Mouse (Mus musculus): ENCODE data around the gene Ahnak2. TPM values are rescaled to one million over a fixed set of nuclear protein-coding genes. Genes with fewer than 3 reads are reported as not detected.

The Ahnak2 gene
- polyA plus RNA-seq, 2 experiments, result 2.5 to 3.3 TPM

GRCm38 (mm10) chr12:112769751-112770150 is 32.7 kb downstream of the Ahnak2 start:
- 70% methylated on average over 2 of the region's 2 CpGs for WGBS
- Histone ChIP-seq H3K4me1 (ENCODE audit: control insufficient read depth, insufficient read depth, low read length) (no peaks in the 10 kb centered on the region; the same call in 1 of the 2 replicates), H3K9ac (ENCODE audit: low read depth, low read length, severe bottlenecking) (no peak overlapping the region), H3K36me3 (ENCODE audit: control insufficient read depth, insufficient read depth, low read length) (no peaks in the 10 kb centered on the region), H3K4me3 (replicated peaks; ENCODE audit: low read length) (no peak overlapping the region), H3K27me3 (ENCODE audit: control insufficient read depth, insufficient read depth, low read length) (no peaks in the 10 kb centered on the region), H3K9me3 (ENCODE audit: control insufficient read depth, low read length) (no peaks in the 10 kb centered on the region), H3K27ac (replicated peaks; ENCODE audit: low read depth, low read length) (no peak overlapping the region), H3K4me2 (replicated peaks; ENCODE audit: low read depth, low read length, severe bottlenecking) (no peak overlapping the region)
- no peak for TF ChIP-seq POLR2A (IDR thresholded peaks at IDR 0.05; ENCODE audit: borderline replicate concordance, extremely low read depth, insufficient read depth, insufficient read length)
- ATAC-seq (ENCODE audit: low FRiP score, low read depth) (no peak), DNase-seq (ENCODE audit: low spot score) (no peak)

- ATAC-seq (ENCODE audit: low FRiP score, low read depth) (no peak), DNase-seq (ENCODE audit: low spot score) (no peak)
- 80% methylated on average over 6 of the region's 6 CpGs for WGBS
Measured at GRCm38 (mm10) chr12:112769031-112769430, 33.4 kb downstream of the Ahnak2 start.

GRCm38 (mm10) chr12:112768166-112768565 is 34.3 kb downstream of the Ahnak2 start:
- no peak for DNase-seq (ENCODE audit: low spot score)
- H3K4me3 ChIP-seq (replicated peaks; ENCODE audit: low read length), result no peak overlapping the region
- no peaks in the 10 kb centered on the region; the same call in 1 of the 2 replicates for H3K4me1 ChIP-seq (ENCODE audit: control insufficient read depth, insufficient read depth, low read length)
- no peaks in the 10 kb centered on the region for H3K9me3 ChIP-seq (ENCODE audit: control insufficient read depth, low read length)
- H3K4me2 ChIP-seq (replicated peaks; ENCODE audit: low read depth, low read length, severe bottlenecking), result no peak overlapping the region
- no peaks in the 10 kb centered on the region for H3K27me3 ChIP-seq (ENCODE audit: control insufficient read depth, insufficient read depth, low read length)
- no peak overlapping the region for H3K9ac ChIP-seq (ENCODE audit: low read depth, low read length, severe bottlenecking)
- TF ChIP-seq POLR2A (IDR thresholded peaks at IDR 0.05; ENCODE audit: borderline replicate concordance, extremely low read depth, insufficient read depth, insufficient read length), result no peak
- no peak for ATAC-seq (ENCODE audit: low FRiP score, low read depth)
- WGBS, result 84% methylated on average over 8 of the region's 8 CpGs
- no peaks in the 10 kb centered on the region for H3K36me3 ChIP-seq (ENCODE audit: control insufficient read depth, insufficient read depth, low read length)
- H3K27ac ChIP-seq (replicated peaks; ENCODE audit: low read depth, low read length), result no peak overlapping the region

More at GRCm38 (mm10) chr12:112769031-112769430, 33.4 kb downstream of the Ahnak2 start:
- H3K4me3 ChIP-seq (replicated peaks; ENCODE audit: low read length), result no peak overlapping the region
- H3K9me3 ChIP-seq (ENCODE audit: control insufficient read depth, low read length), result no peaks in the 10 kb centered on the region
- H3K4me1 ChIP-seq (ENCODE audit: control insufficient read depth, insufficient read depth, low read length), result no peaks in the 10 kb centered on the region; the same call in 1 of the 2 replicates
- H3K36me3 ChIP-seq (ENCODE audit: control insufficient read depth, insufficient read depth, low read length), result no peaks in the 10 kb centered on the region
- H3K9ac ChIP-seq (ENCODE audit: low read depth, low read length, severe bottlenecking), result no peak overlapping the region
- no peaks in the 10 kb centered on the region for H3K27me3 ChIP-seq (ENCODE audit: control insufficient read depth, insufficient read depth, low read length)
- H3K4me2 ChIP-seq (replicated peaks; ENCODE audit: low read depth, low read length, severe bottlenecking), result no peak overlapping the region
- no peak for TF ChIP-seq POLR2A (IDR thresholded peaks at IDR 0.05; ENCODE audit: borderline replicate concordance, extremely low read depth, insufficient read depth, insufficient read length)
- no peak overlapping the region for H3K27ac ChIP-seq (replicated peaks; ENCODE audit: low read depth, low read length)

GRCm38 (mm10) chr12:112767036-112767890 is 35.2 kb downstream of the Ahnak2 start:
- Histone ChIP-seq H3K4me2 (replicated peaks; ENCODE audit: low read depth, low read length, severe bottlenecking) (no peak overlapping the region), H3K4me1 (ENCODE audit: control insufficient read depth, insufficient read depth, low read length) (no peaks in the 10 kb centered on the region; the same call in 1 of the 2 replicates), H3K9me3 (ENCODE audit: control insufficient read depth, low read length) (no peaks in the 10 kb centered on the region), H3K36me3 (ENCODE audit: control insufficient read depth, insufficient read depth, low read length) (no peaks in the 10 kb centered on the region), H3K4me3 (replicated peaks; ENCODE audit: low read length) (no peak overlapping the region), H3K27me3 (ENCODE audit: control insufficient read depth, insufficient read depth, low read length) (no peaks in the 10 kb centered on the region), H3K27ac (replicated peaks; ENCODE audit: low read depth, low read length) (no peak overlapping the region), H3K9ac (ENCODE audit: low read depth, low read length, severe bottlenecking) (no peak overlapping the region)
- ATAC-seq (ENCODE audit: low FRiP score, low read depth) (no peak), DNase-seq (ENCODE audit: low spot score) (no peak)
- 93% methylated on average over 16 of the region's 16 CpGs for whole genome bisulfite sequencing
- no peak for TF ChIP-seq POLR2A (IDR thresholded peaks at IDR 0.05; ENCODE audit: borderline replicate concordance, extremely low read depth, insufficient read depth, insufficient read length)

GRCm38 (mm10) chr12:112766586-112766985 is 35.9 kb downstream of the Ahnak2 start:
- 86% methylated on average over 7 of the region's 7 CpGs for WGBS
- no peak overlapping the region for H3K4me2 ChIP-seq (replicated peaks; ENCODE audit: low read depth, low read length, severe bottlenecking)
- ATAC-seq (ENCODE audit: low FRiP score, low read depth) (no peak), DNase-seq (ENCODE audit: low spot score) (no peak)
- no peaks in the 10 kb centered on the region for H3K27me3 ChIP-seq (ENCODE audit: control insufficient read depth, insufficient read depth, low read length)
- H3K9ac ChIP-seq (ENCODE audit: low read depth, low read length, severe bottlenecking), result no peak overlapping the region
- TF ChIP-seq POLR2A (IDR thresholded peaks at IDR 0.05; ENCODE audit: borderline replicate concordance, extremely low read depth, insufficient read depth, insufficient read length), result no peak
- H3K27ac ChIP-seq (replicated peaks; ENCODE audit: low read depth, low read length), result no peak overlapping the region
- no peaks in the 10 kb centered on the region; the same call in 1 of the 2 replicates for H3K4me1 ChIP-seq (ENCODE audit: control insufficient read depth, insufficient read depth, low read length)
- H3K9me3 ChIP-seq (ENCODE audit: control insufficient read depth, low read length), result no peaks in the 10 kb centered on the region
- no peaks in the 10 kb centered on the region for H3K36me3 ChIP-seq (ENCODE audit: control insufficient read depth, insufficient read depth, low read length)
- no peak overlapping the region for H3K4me3 ChIP-seq (replicated peaks; ENCODE audit: low read length)
